Mouse (Mus musculus) lung, embryonic 15.5 days (tissue): ENCODE data around the gene Rnf17. TPM values are rescaled to one million over a fixed set of nuclear protein-coding genes. Genes with fewer than 3 reads are reported as not detected.

ENCODE experiments used
- ATAC-seq: fragments of 200-750 bp; cut with Nextera tagmentation; 2 replicates; pipeline ENCODE4 v1.8.0; 2017; ENCODE audit warnings: moderate number of reproducible peaks, borderline replicate concordance; ENCODE audit not compliant: low FRiP score, low TSS enrichment; ENCODE audit errors: extremely low read depth
- H3K27ac ChIP-seq: fragments of 300-500 bp; sonication (generic); 2 replicates; pipeline ENCODE4 v1.5.1; 2015; ENCODE audit warnings: moderate library complexity, mild to moderate bottlenecking, inconsistent platforms
- H3K27me3 ChIP-seq: fragments of 300-500 bp; sonication (generic); 2 replicates; pipeline ENCODE4 v1.6.1; 2015; ENCODE audit warnings: inconsistent platforms
- H3K36me3 ChIP-seq: fragments of 300-500 bp; sonication (generic); 2 replicates; pipeline ENCODE4 v1.6.1; 2015; ENCODE audit warnings: inconsistent platforms
- H3K4me1 ChIP-seq: fragments of 300-500 bp; sonication (generic); 2 replicates; pipeline ENCODE4 v1.6.1; 2015; ENCODE audit warnings: inconsistent platforms
- H3K4me2 ChIP-seq: fragments of 300-500 bp; sonication (generic); 2 replicates; pipeline ENCODE4 v1.6.1; 2015; ENCODE audit warnings: inconsistent platforms, mild to moderate bottlenecking, moderate library complexity
- H3K4me3 ChIP-seq: fragments of 300-500 bp; sonication (generic); 2 replicates; pipeline ENCODE4 v1.5.1; 2015; ENCODE audit warnings: mild to moderate bottlenecking, inconsistent platforms
- H3K9ac ChIP-seq: fragments of 300-500 bp; sonication (generic); 2 replicates; pipeline ENCODE4 v1.6.1; 2015; ENCODE audit warnings: inconsistent platforms
- H3K9me3 ChIP-seq: fragments of 300-500 bp; sonication (generic); 2 replicates; pipeline ENCODE4 v1.6.1; 2016; ENCODE audit warnings: inconsistent platforms
- WGBS: fragments of 180-500 bp; shearing (Covaris S2); methylation state at CpG from one replicate; pipeline ENCODE4 v1.1.7; 2015; 5-methylcytosine and 5-hydroxymethylcytosine counted together
- polyA plus RNA-seq: library from polyadenylated mRNA; unstranded; fragments of >200 nt; fragmentation: Nextera tagmentation; extraction: Ambion mirVana; gene quantifications from 2 replicates; pipeline ENCODE4 v1.2.1, GENCODE M21; 2015

Gene Rnf17
- polyA plus RNA-seq, 1 experiment from 2014 or later: 1.9 TPM

GRCm38 (mm10) chr14:56571310-56572093 is 169.1 kb downstream of the Rnf17 start:
- H3K9me3 ChIP-seq: no peaks in the 10 kb centered on the region
- ATAC-seq: peak; percentile 98
- WGBS: under 1% methylated on average over 59 of the region's 59 CpGs

DNA sequence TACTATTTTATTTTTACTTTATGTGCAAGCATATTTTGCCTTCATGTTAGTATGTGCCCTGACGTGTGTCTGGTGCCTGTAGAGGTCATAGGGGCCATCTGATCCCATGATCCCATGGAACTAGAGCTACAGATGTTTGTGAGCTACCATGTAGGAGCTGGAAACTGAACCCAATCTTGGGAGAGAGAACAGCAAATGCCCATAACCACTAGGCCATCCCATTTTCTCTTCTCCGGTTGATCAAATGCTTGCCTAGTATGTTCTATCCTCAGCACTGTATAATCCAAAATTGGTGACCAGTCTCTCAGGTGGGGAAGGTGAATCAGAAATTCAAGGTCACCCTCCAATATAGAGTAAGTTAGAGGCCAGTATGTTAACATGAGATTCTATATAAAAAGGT is 170.2 kb downstream of the Rnf17 start:
- H3K27ac ChIP-seq: no peak overlapping the region
- peak overlapping the region; percentile 77 for H3K4me2 ChIP-seq
- WGBS: 62% methylated on average over 2 of the region's 2 CpGs
- peak overlapping the region; percentile 97; the same call in 1 of the 2 replicates for H3K4me3 ChIP-seq
- no peaks in the 10 kb centered on the region for H3K27me3 ChIP-seq
- H3K4me1 ChIP-seq: peaks cover 26% of the 10 kb centered on the region; the same call in 1 of the 2 replicates
- ATAC-seq: no peak
- no peak overlapping the region for H3K9ac ChIP-seq
- H3K9me3 ChIP-seq: no peaks in the 10 kb centered on the region
- H3K36me3 ChIP-seq: no peaks in the 10 kb centered on the region

More at GRCm38 (mm10) chr14:56571310-56572093, 169.1 kb downstream of the Rnf17 start:
- Histone ChIP-seq H3K36me3 (no peaks in the 10 kb centered on the region), H3K9ac (peak overlapping the region; percentile 82), H3K4me2 (peak overlapping the region; percentile 77), H3K4me1 (peaks cover 26% of the 10 kb centered on the region; the same call in 1 of the 2 replicates), H3K27ac (peak overlapping the region; percentile 85), H3K27me3 (no peaks in the 10 kb centered on the region), H3K4me3 (peak overlapping the region; percentile 97)

Other genes starting within 250 kb of the Rnf17 start
- not detected in 2 replicates for gene Gzmg, start 243.0 kb upstream of the Rnf17 start, polyA plus RNA-seq
- gene Gzmn, start 228.0 kb upstream of the Rnf17 start, polyA plus RNA-seq: not detected in 2 replicates
- gene Gzmf, start 191.2 kb upstream of the Rnf17 start, polyA plus RNA-seq: not detected in 2 replicates
- gene Gzmc, start 167.9 kb upstream of the Rnf17 start, polyA plus RNA-seq: not detected in 2 replicates
- 1.2 and 1.6 TPM in 2 replicates for gene Gzmb, start 140.3 kb upstream of the Rnf17 start, polyA plus RNA-seq
- 1.5 and 1.9 TPM in 2 replicates for gene Atp12a, start 37.5 kb upstream of the Rnf17 start, polyA plus RNA-seq
- 11.7 and 13.0 TPM in 2 replicates for gene Cenpj, start 172.8 kb downstream of the Rnf17 start, polyA plus RNA-seq
- gene Parp4, start 173.0 kb downstream of the Rnf17 start, polyA plus RNA-seq: 4.2 and 5.0 TPM in 2 replicates